21 mouse cellular contexts compared by ENCODE assay signal in the genomic region with DNA sequence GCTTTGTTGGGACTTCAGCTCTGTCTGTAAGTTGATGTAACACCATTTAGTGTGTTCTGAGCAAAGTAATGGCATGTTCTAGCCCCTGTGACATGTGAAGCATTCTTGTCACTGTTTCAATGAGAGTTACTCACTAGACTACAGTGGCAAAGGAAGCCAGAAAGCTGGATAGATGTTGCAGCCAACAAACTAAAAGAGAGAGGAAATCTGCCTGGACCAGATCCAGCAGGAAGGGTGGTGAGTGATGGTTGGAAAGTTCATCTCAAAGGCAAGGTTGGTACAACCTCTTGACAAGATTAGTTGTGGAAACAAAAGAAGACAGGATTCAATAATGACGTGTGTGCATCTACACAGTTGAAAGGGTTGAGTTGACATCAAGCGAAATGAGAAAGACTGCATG.
A peak's percentile ranks its signal among the peaks of the same experiment; 100 is the strongest.
DNase-seq lines count a peak whose midpoint lies in the region; ATAC-seq and TF ChIP-seq lines count a peak whose summit lies in the region.
"Had no signal": no experiment of that assay in that cellular context is flagged by ENCODE, and none has a peak within 500 bp of the region (broad histone marks: within the 10 kb centered on the region; RNA-seq: fewer than 3 reads in every experiment).

No protein-coding gene starts in this region.

- no peaks in the 10 kb centered on the region for H3K9me3 ChIP-seq in heart, embryonic 11.5 days (replicated peaks; ENCODE audit: control insufficient read depth, low read length)
- no peaks in the 10 kb centered on the region for H3K9me3 ChIP-seq in lung, embryonic 14.5 days (ENCODE audit: low read depth, low read length)
- no peaks in the 10 kb centered on the region for H3K9me3 ChIP-seq in lung, postnatal 0 days (ENCODE audit: low read length)
- H3K9me3 ChIP-seq: forebrain, embryonic 10.5 days; forebrain, embryonic 13.5 days; hindbrain, embryonic 12.5 days; hindbrain, embryonic 15.5 days had no signal

- no peak overlapping the region for H3K4me2 ChIP-seq in heart, embryonic 11.5 days
- no peak overlapping the region for H3K4me2 ChIP-seq in lung, embryonic 14.5 days
- H3K4me2 ChIP-seq in lung, postnatal 0 days (replicated peaks; ENCODE audit: low read depth, low read length): no peak overlapping the region
- H3K4me2 ChIP-seq: forebrain, embryonic 13.5 days; hindbrain, embryonic 12.5 days; hindbrain, embryonic 15.5 days had no signal

- no peak for ATAC-seq in heart, embryonic 11.5 days (replicated peaks; ENCODE audit: insufficient number of reproducible peaks, low FRiP score, low TSS enrichment)
- ATAC-seq in lung, embryonic 14.5 days (ENCODE audit: insufficient read depth): no peak
- no peak for ATAC-seq in lung, postnatal 0 days
- ATAC-seq: activated CD4-positive, CD25-positive, alpha-beta regulatory T cell, adult 4 months; forebrain, embryonic 13.5 days; forebrain, embryonic 16.5 days; intestine, postnatal 0 days had no signal

- no peak for TF ChIP-seq CTCF in lung, embryonic 14.5 days (IDR thresholded peaks at IDR 0.05; ENCODE audit: low read depth)
- no peak for TF ChIP-seq CTCF in lung, postnatal 0 days (IDR thresholded peaks at IDR 0.05)

- TF ChIP-seq EP300 in lung, postnatal 0 days (IDR thresholded peaks at IDR 0.05): no peak

- no peaks in the 10 kb centered on the region for H3K4me1 ChIP-seq in heart, embryonic 11.5 days (ENCODE audit: control insufficient read depth, insufficient read depth, low read length)
- no peaks in the 10 kb centered on the region for H3K4me1 ChIP-seq in lung, embryonic 14.5 days (ENCODE audit: insufficient read depth)
- no peaks in the 10 kb centered on the region for H3K4me1 ChIP-seq in lung, postnatal 0 days (ENCODE audit: insufficient read depth, low read depth, low read length)
- H3K4me1 ChIP-seq: forebrain, embryonic 10.5 days; forebrain, embryonic 13.5 days; hindbrain, embryonic 12.5 days; hindbrain, embryonic 15.5 days had no signal

- no peaks in the 10 kb centered on the region for H3K27me3 ChIP-seq in heart, embryonic 11.5 days (ENCODE audit: control insufficient read depth, insufficient read depth, low read length)
- H3K27me3 ChIP-seq in lung, embryonic 14.5 days (ENCODE audit: insufficient read depth, low read length): no peaks in the 10 kb centered on the region
- no peaks in the 10 kb centered on the region for H3K27me3 ChIP-seq in lung, postnatal 0 days (replicated peaks; ENCODE audit: insufficient read depth, low read length)
- H3K27me3 ChIP-seq: forebrain, embryonic 13.5 days; hindbrain, embryonic 12.5 days; hindbrain, embryonic 15.5 days had no signal

- peak; percentile 9 for DNase-seq in adrenal gland, postnatal 10 days
- no peak for DNase-seq in adrenal gland, postnatal 36 days
- peak; percentile 7 to 9 for DNase-seq in heart, adult 18-20 months
- no peak for DNase-seq in heart, adult 9 months (ENCODE audit: low spot score in 2 of 2)
- DNase-seq in heart, postnatal 4 days: peak; percentile 51
- peak; percentile 20 for DNase-seq in lung, embryonic 14.5 days
- DNase-seq in lung, postnatal 0 days (ENCODE audit: low spot score): no peak
- DNase-seq: adrenal gland, postnatal 25 days; cerebellum, adult 18-20 months; cerebellum, adult 9-10 months; cerebellum, postnatal 14 days; gastrocnemius, postnatal 10 days; gastrocnemius, postnatal 36 days had no signal

- no peak overlapping the region for H3K27ac ChIP-seq in heart, embryonic 11.5 days (ENCODE audit: low read depth, low read length)
- H3K27ac ChIP-seq in lung, embryonic 14.5 days (ENCODE audit: low read depth): no peak overlapping the region
- no peak overlapping the region for H3K27ac ChIP-seq in lung, postnatal 0 days (ENCODE audit: low read length)
- H3K27ac ChIP-seq: forebrain, embryonic 10.5 days; forebrain, embryonic 13.5 days; hindbrain, embryonic 12.5 days; hindbrain, embryonic 15.5 days had no signal

- no peak overlapping the region for H3K9ac ChIP-seq in heart, embryonic 11.5 days (ENCODE audit: low read depth, low read length)
- H3K9ac ChIP-seq in lung, embryonic 14.5 days: no peak overlapping the region
- no peak overlapping the region for H3K9ac ChIP-seq in lung, postnatal 0 days (replicated peaks; ENCODE audit: low read depth)
- H3K9ac ChIP-seq: forebrain, embryonic 13.5 days; hindbrain, embryonic 12.5 days; hindbrain, embryonic 15.5 days had no signal

- H3K4me3 ChIP-seq in heart, embryonic 11.5 days (ENCODE audit: low read depth, low read length): no peak overlapping the region
- H3K4me3 ChIP-seq in lung, embryonic 14.5 days (ENCODE audit: low read depth, low read length): no peak overlapping the region
- no peak overlapping the region for H3K4me3 ChIP-seq in lung, postnatal 0 days (ENCODE audit: low read depth, low read length)
- H3K4me3 ChIP-seq: forebrain, embryonic 10.5 days; forebrain, embryonic 13.5 days; hindbrain, embryonic 12.5 days; hindbrain, embryonic 15.5 days had no signal

- no peaks in the 10 kb centered on the region for H3K36me3 ChIP-seq in heart, embryonic 11.5 days (ENCODE audit: control insufficient read depth, insufficient read depth, low read length)
- H3K36me3 ChIP-seq in lung, embryonic 14.5 days (ENCODE audit: insufficient read depth): no peaks in the 10 kb centered on the region
- H3K36me3 ChIP-seq in lung, postnatal 0 days (ENCODE audit: insufficient read depth, low read length): no peaks in the 10 kb centered on the region
- H3K36me3 ChIP-seq: forebrain, embryonic 10.5 days; hindbrain, embryonic 12.5 days; hindbrain, embryonic 15.5 days had no signal

- WGBS in heart, embryonic 11.5 days (ENCODE audit: insufficient replicate concordance): 69% methylated on average over 2 of the region's 2 CpGs
- WGBS in lung, embryonic 14.5 days: 82% methylated on average over 2 of the region's 2 CpGs
- 68% methylated on average over 2 of the region's 2 CpGs for WGBS in lung, postnatal 0 days

Comparison
In these comparisons a context has a peak if more than half of its experiments do, and no peak if none do; other contexts are left out.
1. DNase-seq: peak in adrenal gland, postnatal 10 days (single experiment), heart, adult 18-20 months (2 of 2), heart, postnatal 4 days (single experiment) and lung, embryonic 14.5 days (single experiment); none in adrenal gland, postnatal 36 days (0 of 2), heart, adult 9 months (0 of 2) and lung, postnatal 0 days (single experiment).